Mouse (Mus musculus) lung, embryonic 14.5 days (tissue): ENCODE measurements around the gene Mrtfb. TPM values are rescaled to one million over a fixed set of nuclear protein-coding genes. Genes with fewer than 3 reads are reported as not detected.

Experiments used
- ATAC-seq: fragments of 200-750 bp; cut with Nextera tagmentation; 2 replicates; pipeline ENCODE4 v1.8.0; 2017; ENCODE audit warnings: mild to moderate bottlenecking, moderate TSS enrichment, moderate library complexity; ENCODE audit not compliant: insufficient read depth
- DNase-seq: peaks from one replicate; pipeline ENCODE4 v3.0.0-alpha.2; 2015
- H3K27ac ChIP-seq: fragments of 300-500 bp; sonication (generic); 2 replicates; pipeline ENCODE4 v1.5.1; 2014; ENCODE audit warnings: low read depth, mild to moderate bottlenecking, moderate library complexity
- H3K27me3 ChIP-seq: fragments of 300-500 bp; sonication (generic); 2 replicates; pipeline ENCODE4 v1.6.1; 2014; ENCODE audit warnings: low read length, control low read depth; ENCODE audit not compliant: insufficient read depth
- H3K36me3 ChIP-seq: fragments of 300-500 bp; sonication (generic); 2 replicates; pipeline ENCODE4 v1.6.1; 2014; ENCODE audit warnings: control low read depth; ENCODE audit not compliant: insufficient read depth
- H3K4me1 ChIP-seq: fragments of 300-500 bp; sonication (generic); 2 replicates; pipeline ENCODE4 v1.6.1; 2014; ENCODE audit warnings: antibody characterized with exemption, control low read depth; ENCODE audit not compliant: insufficient read depth
- H3K4me2 ChIP-seq: fragments of 300-500 bp; sonication (generic); 2 replicates; pipeline ENCODE4 v1.6.1; 2014; ENCODE audit warnings: mild to moderate bottlenecking
- H3K4me3 ChIP-seq: fragments of 300-500 bp; sonication (generic); 2 replicates; pipeline ENCODE4 v1.5.1; 2014; ENCODE audit warnings: low read depth, low read length
- H3K9ac ChIP-seq: fragments of 300-500 bp; sonication (generic); 2 replicates; pipeline ENCODE4 v1.6.1; 2014
- H3K9me3 ChIP-seq: fragments of 300-500 bp; sonication (generic); 2 replicates; pipeline ENCODE4 v1.6.1; 2016; ENCODE audit warnings: low read depth, low read length, control low read depth
- CTCF ChIP-seq: IDR thresholded peaks from 2 replicates; pipeline ENCODE4 v1.5.1; 2016; ENCODE audit warnings: antibody characterized with exemption, low read depth
- WGBS: fragments of 180-500 bp; shearing (Covaris S2); extraction: QIAGEN DNeasy Blood & Tissue Kit; methylation state at CpG from one replicate; pipeline ENCODE4 v1.1.7; 2014; 5-methylcytosine and 5-hydroxymethylcytosine counted together
- polyA plus RNA-seq: library from polyadenylated mRNA; unstranded; fragments of >200 nt; fragmentation: Nextera tagmentation; extraction: Ambion mirVana; gene quantifications from 2 replicates; pipeline ENCODE4 v1.2.1, GENCODE M21; 2014

The Mrtfb gene
- polyA plus RNA-seq, 1 experiment from 2014 or later, result 33.9 TPM

DNA sequence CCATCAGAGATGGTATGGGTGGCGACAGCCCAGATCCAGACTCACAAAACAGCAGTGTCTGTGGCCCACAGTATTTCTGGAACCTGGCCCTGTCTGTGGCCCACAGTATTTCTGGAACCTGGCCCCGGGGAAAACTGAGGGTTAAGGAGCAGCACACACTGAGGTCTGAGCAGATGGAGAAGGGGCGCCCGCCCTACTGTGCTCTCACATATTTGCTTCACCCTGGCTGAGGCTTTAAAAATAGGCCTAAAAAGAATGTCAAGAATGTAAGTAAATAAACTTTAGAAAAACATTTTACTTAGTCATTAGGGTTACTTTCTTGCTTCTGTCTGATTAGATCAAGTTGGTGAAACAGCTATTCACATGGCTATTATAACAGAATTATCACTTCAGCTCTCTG is 131.0 kb downstream of the Mrtfb start:
- Histone ChIP-seq H3K4me1 (no peaks in the 10 kb centered on the region), H3K4me3 (no peak overlapping the region), H3K4me2 (no peak overlapping the region), H3K9ac (no peak overlapping the region), H3K9me3 (no peaks in the 10 kb centered on the region), H3K27me3 (no peaks in the 10 kb centered on the region), H3K27ac (no peak overlapping the region), H3K36me3 (peaks cover 66% of the 10 kb centered on the region)
- 82% methylated on average over 4 of the region's 4 CpGs for WGBS
- no peak for ATAC-seq
- no peak for TF ChIP-seq CTCF
- DNase-seq, result no peak

DNA sequence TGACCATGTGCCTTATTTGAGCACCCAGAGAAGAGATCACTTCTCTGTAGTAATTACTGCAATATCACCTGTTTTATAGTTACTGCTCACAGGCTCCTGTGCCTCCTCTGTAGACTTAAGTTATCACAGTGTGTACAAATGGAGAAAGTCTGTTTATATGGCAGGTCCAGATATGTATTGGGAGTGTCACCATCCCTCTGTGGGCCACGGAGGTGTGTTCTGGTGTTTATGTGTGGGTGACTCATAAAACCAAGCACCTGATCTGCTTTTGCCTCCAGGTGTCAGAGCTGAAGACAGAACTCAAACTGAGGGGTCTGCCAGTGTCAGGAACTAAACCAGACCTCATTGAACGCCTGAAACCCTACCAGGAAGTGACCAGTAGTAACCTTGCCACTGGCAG is 144.1 kb downstream of the Mrtfb start:
- no peak overlapping the region for H3K9ac ChIP-seq
- H3K9me3 ChIP-seq, result no peaks in the 10 kb centered on the region
- no peaks in the 10 kb centered on the region for H3K4me1 ChIP-seq
- TF ChIP-seq CTCF, result no peak
- H3K27me3 ChIP-seq, result no peaks in the 10 kb centered on the region
- no peak overlapping the region for H3K27ac ChIP-seq
- H3K4me3 ChIP-seq, result no peak overlapping the region
- DNase-seq, result no peak
- ATAC-seq, result no peak
- WGBS, result 65% methylated on average over 2 of the region's 2 CpGs
- H3K36me3 ChIP-seq, result peaks cover 95% of the 10 kb centered on the region
- no peak overlapping the region for H3K4me2 ChIP-seq

DNA sequence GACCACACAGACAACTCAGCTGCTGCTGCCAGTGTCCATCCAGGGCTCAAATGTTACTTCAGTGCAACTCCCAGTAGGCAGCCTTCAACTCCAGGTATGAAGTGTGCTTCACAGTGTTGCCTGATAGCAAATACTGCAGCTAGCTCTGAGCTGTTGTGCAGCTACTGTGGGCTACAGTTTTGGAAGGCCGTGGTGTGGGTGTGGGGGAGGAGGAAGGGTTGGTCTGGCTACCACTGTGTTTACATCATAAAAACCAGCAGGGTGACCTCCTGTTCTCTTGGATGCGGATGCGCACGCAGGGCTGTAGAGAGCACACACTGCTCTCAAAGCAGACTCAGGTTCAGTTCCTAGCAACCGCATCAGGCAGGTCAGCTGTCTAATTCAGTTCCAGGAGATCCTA is 145.3 kb downstream of the Mrtfb start:
- no peak for TF ChIP-seq CTCF
- ATAC-seq, result no peak
- Histone ChIP-seq H3K36me3 (peaks cover 94% of the 10 kb centered on the region), H3K9me3 (no peaks in the 10 kb centered on the region), H3K4me2 (no peak overlapping the region), H3K4me3 (no peak overlapping the region), H3K27ac (no peak overlapping the region), H3K9ac (no peak overlapping the region), H3K4me1 (no peaks in the 10 kb centered on the region), H3K27me3 (no peaks in the 10 kb centered on the region)
- 67% methylated on average over 5 of the region's 5 CpGs for WGBS
- DNase-seq, result no peak

DNA sequence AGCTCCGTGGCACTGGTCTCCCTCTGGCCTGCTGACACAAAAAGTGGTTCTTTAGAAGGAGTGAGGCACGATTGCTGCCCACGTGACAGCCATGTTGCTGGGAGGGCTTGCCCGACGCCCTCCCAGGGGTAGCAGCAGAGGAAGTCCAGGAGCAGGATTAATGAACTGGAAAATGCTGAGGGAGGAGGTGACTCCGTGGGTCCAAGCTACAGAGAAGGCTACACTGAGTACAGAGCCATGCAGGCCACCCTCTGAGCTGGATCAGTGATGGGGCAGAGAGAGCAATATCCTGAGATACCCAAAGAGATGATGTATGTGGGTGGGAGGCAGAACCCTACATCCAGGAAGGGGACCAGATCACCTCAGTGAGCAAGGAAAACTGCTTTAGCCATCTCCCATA is 148.4 kb downstream of the Mrtfb start:
- no peaks in the 10 kb centered on the region for H3K9me3 ChIP-seq
- no peak for ATAC-seq
- H3K9ac ChIP-seq, result no peak overlapping the region
- H3K4me3 ChIP-seq, result no peak overlapping the region
- no peak overlapping the region for H3K27ac ChIP-seq
- H3K36me3 ChIP-seq, result peaks cover 88% of the 10 kb centered on the region
- WGBS, result 76% methylated on average over 6 of the region's 6 CpGs
- no peaks in the 10 kb centered on the region for H3K27me3 ChIP-seq
- no peak overlapping the region for H3K4me2 ChIP-seq
- TF ChIP-seq CTCF, result no peak
- no peaks in the 10 kb centered on the region for H3K4me1 ChIP-seq
- no peak for DNase-seq

DNA sequence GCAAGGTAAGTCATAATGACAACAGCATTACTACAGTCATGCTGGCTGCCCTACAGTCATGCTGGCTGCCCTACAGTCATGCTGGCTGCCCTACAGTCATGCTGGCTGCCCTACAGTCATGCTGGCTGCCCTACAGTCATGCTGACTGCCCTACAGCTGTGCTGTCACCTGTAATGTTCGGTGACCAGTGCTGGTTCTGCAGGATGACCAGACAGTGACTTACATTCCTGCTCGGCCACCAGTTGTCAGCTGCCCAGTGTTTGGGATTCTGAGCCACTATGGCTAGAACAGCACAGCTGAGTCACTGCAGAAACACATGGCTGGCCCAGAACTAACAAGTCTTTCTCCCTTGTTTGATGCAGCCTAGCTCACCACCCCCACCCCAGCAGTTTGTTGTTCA is 149.1 kb downstream of the Mrtfb start:
- WGBS, result 93% methylated on average over 2 of the region's 2 CpGs
- no peak overlapping the region for H3K4me2 ChIP-seq
- H3K9me3 ChIP-seq, result no peaks in the 10 kb centered on the region
- H3K27me3 ChIP-seq, result no peaks in the 10 kb centered on the region
- no peak for TF ChIP-seq CTCF
- H3K4me1 ChIP-seq, result no peaks in the 10 kb centered on the region
- peaks cover 87% of the 10 kb centered on the region for H3K36me3 ChIP-seq
- DNase-seq (no peak), ATAC-seq (no peak)
- no peak overlapping the region for H3K4me3 ChIP-seq
- H3K9ac ChIP-seq, result no peak overlapping the region
- H3K27ac ChIP-seq, result no peak overlapping the region

DNA sequence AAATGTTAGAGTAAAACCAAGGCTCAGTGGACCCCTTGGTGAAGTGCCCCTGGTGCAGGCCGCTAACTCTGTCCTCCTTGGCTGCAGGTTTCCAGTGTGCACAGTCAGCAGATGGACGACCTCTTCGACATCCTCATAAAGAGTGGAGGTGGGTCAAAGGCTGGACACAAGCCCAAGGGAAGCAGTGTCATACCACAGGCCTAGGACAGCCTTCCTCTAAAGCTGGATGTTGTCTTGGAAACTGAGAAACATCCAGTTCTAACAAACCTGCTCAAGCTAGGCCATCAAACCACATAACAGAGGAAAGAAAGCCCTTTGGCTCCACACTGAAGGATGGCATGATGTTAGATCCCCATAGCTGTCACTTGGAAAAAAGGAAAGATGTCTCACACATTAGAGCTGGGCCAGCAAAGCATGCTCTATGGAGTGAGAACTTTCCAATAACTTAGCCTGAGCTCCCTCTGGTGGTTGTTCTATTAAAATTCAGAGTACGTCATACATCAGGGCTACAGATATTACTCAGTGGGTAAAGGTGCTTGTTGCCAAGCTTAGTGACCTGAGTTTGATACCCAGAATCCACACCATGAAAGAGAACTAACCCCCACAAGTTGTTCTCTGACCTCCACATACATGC is 153.4 kb downstream of the Mrtfb start:
- DNase-seq, result peak; percentile 90
- no peak overlapping the region for H3K4me3 ChIP-seq
- TF ChIP-seq CTCF, result peak; percentile 70

DNA sequence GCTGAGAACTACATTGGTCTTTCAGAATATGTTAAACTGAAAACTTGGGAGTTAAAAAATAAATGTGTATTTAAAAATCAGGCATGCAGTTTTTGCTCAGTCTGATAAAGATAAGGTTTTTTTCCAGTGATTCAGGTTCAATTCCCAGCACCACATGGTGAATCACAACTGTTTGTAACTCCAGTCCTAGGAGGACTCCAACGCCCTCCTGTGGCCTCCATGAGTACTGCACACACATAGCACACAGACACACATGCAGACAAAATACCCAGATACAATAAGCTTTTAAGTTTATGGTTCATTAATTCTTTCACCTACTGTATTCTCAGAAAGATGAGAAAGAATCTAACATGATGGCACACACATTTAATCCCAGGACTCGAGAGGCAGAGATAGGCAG is 154.5 kb downstream of the Mrtfb start:
- Histone ChIP-seq H3K4me1 (no peaks in the 10 kb centered on the region), H3K27me3 (no peaks in the 10 kb centered on the region), H3K27ac (no peak overlapping the region), H3K9me3 (no peaks in the 10 kb centered on the region), H3K4me3 (no peak overlapping the region), H3K9ac (no peak overlapping the region), H3K36me3 (peaks cover 65% of the 10 kb centered on the region), H3K4me2 (no peak overlapping the region)
- ATAC-seq, result no peak
- 87% methylated on average over 2 of the region's 2 CpGs for WGBS
- peak; percentile 42 for TF ChIP-seq CTCF
- no peak for DNase-seq

More for the DNA sequence above, 153.4 kb downstream of the Mrtfb start:
- Histone ChIP-seq H3K27ac (no peak overlapping the region), H3K4me2 (no peak overlapping the region), H3K36me3 (peaks cover 72% of the 10 kb centered on the region), H3K9ac (no peak overlapping the region), H3K4me1 (no peaks in the 10 kb centered on the region), H3K9me3 (no peaks in the 10 kb centered on the region), H3K27me3 (no peaks in the 10 kb centered on the region)
- 73% methylated on average over 4 of the region's 4 CpGs for WGBS
- ATAC-seq, result peak; percentile 91

DNA sequence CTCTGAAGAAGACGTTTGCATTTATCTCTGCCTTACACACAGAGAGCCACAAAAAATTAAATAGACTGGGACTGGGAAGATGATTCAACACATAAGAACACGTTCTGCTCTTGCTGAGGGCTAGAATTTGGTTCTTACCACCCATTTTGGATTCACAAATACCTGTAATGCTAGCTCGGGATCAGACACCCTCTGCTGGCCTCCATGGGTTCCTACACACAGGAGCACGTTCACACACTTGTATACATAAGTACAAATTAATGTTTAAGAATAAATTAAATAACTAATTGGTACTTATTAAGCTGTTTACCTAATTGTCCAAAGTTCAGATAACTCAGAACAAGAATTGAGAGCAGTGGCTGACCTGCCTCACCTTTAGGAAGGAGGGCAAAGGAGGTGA is 155.2 kb downstream of the Mrtfb start:
- WGBS, result 94% methylated on average over 4 of the region's 4 CpGs
- Histone ChIP-seq H3K9me3 (no peaks in the 10 kb centered on the region), H3K27ac (no peak overlapping the region), H3K27me3 (no peaks in the 10 kb centered on the region), H3K4me2 (no peak overlapping the region), H3K4me1 (no peaks in the 10 kb centered on the region), H3K9ac (no peak overlapping the region), H3K36me3 (peaks cover 59% of the 10 kb centered on the region), H3K4me3 (no peak overlapping the region)
- 0 out of 2 replicates have a peak, but pooled peaks have one; percentile 12 for TF ChIP-seq CTCF
- no peak for ATAC-seq
- DNase-seq, result no peak
